Mouse (Mus musculus) myocyte (in vitro differentiated cells): ENCODE measurements around the gene Ccdc43. TPM values are rescaled to one million over a fixed set of nuclear protein-coding genes. Genes with fewer than 3 reads are reported as not detected.

ENCODE experiments used
- H3K27me3 ChIP-seq: one replicate; pipeline ENCODE4 v1.6.1; 2011; ENCODE audit not compliant: control insufficient read depth, insufficient read depth, insufficient read length
- H3K36me3 ChIP-seq: one replicate; pipeline ENCODE4 v1.6.1; 2011; ENCODE audit not compliant: control insufficient read depth, insufficient read depth
- H3K4me2 ChIP-seq: one replicate; pipeline ENCODE4 v1.6.1; 2011; ENCODE audit warnings: low read depth, control low read depth
- H3K4me3 ChIP-seq: one replicate; pipeline ENCODE4 v1.5.1; 2011; ENCODE audit warnings: mild to moderate bottlenecking, control low read depth, moderate library complexity
- H3K79me2 ChIP-seq: one replicate; pipeline ENCODE4 v1.6.1; 2011; ENCODE audit not compliant: control insufficient read depth, insufficient read depth
- H3ac ChIP-seq: one replicate; pipeline ENCODE4 v1.6.1; 2011; ENCODE audit not compliant: control insufficient read depth, insufficient read length
- CEBPB ChIP-seq: IDR thresholded peaks from 2 replicates; pipeline ENCODE4 v1.6.1; 2011; ENCODE audit warnings: mild to moderate bottlenecking, moderate library complexity; ENCODE audit not compliant: poor library complexity, insufficient read depth, severe bottlenecking
- E2F4 ChIP-seq: IDR thresholded peaks from one replicate; pipeline ENCODE4 v1.6.1; 2011; ENCODE audit warnings: mild to moderate bottlenecking, control low read depth, moderate library complexity; ENCODE audit not compliant: insufficient read depth
- MAX ChIP-seq: IDR thresholded peaks from one replicate; pipeline ENCODE4 v1.6.1; 2011; ENCODE audit warnings: low read depth, mild to moderate bottlenecking, control low read depth
- MYOD1 ChIP-seq, 3 experiments: IDR thresholded peaks; one replicate each; pipeline ENCODE4 v1.6.1; 2011; ENCODE audit warnings: control low read depth in 2 of 3, low read depth in 2 of 3, mild to moderate bottlenecking in 2 of 3, moderate library complexity in 1 of 3; ENCODE audit not compliant: insufficient read length in 2 of 3, control insufficient read depth in 1 of 3
- MYOG ChIP-seq, 3 experiments: IDR thresholded peaks; one replicate each; pipeline ENCODE4 v1.6.1; 2011; ENCODE audit warnings: control low read depth in 2 of 3, low read depth in 2 of 3, mild to moderate bottlenecking in 2 of 3; ENCODE audit not compliant: insufficient read length in 2 of 3, control insufficient read depth in 1 of 3, insufficient read depth in 1 of 3
- POLR2A ChIP-seq: IDR thresholded peaks from one replicate; pipeline ENCODE4 v1.6.1; 2011; ENCODE audit warnings: low read depth, mild to moderate bottlenecking, control low read depth, moderate library complexity; ENCODE audit not compliant: insufficient read length
- POLR2AphosphoS2 ChIP-seq: IDR thresholded peaks from one replicate; pipeline ENCODE4 v1.6.1; 2011; ENCODE audit warnings: low read depth, control low read depth; ENCODE audit not compliant: insufficient read length
- REST ChIP-seq: IDR thresholded peaks from one replicate; pipeline ENCODE4 v1.6.1; 2011; ENCODE audit warnings: mild to moderate bottlenecking, control low read depth, moderate library complexity; ENCODE audit not compliant: insufficient read depth, insufficient read length
- SRF ChIP-seq: IDR thresholded peaks from one replicate; pipeline ENCODE4 v1.6.1; 2011; ENCODE audit warnings: low read depth; ENCODE audit not compliant: control insufficient read depth, insufficient read length
- TCF12 ChIP-seq: IDR thresholded peaks from one replicate; pipeline ENCODE4 v1.6.1; 2011; ENCODE audit warnings: mild to moderate bottlenecking, control low read depth; ENCODE audit not compliant: poor library complexity, insufficient read depth, severe bottlenecking
- TCF3 ChIP-seq: IDR thresholded peaks from one replicate; pipeline ENCODE4 v1.6.1; 2011; ENCODE audit warnings: low read depth, control low read depth; ENCODE audit not compliant: insufficient read length
- USF1 ChIP-seq: IDR thresholded peaks from one replicate; pipeline ENCODE4 v1.6.1; 2011; ENCODE audit warnings: low read depth, mild to moderate bottlenecking, control low read depth, moderate library complexity
- polyA plus RNA-seq: library from polyadenylated mRNA; unstranded; fragments of >200 nt; fragmentation: generic; extraction: Trizol; gene quantifications from one replicate; pipeline ENCODE4 v1.2.1, GENCODE M21; 2012; ENCODE audit warnings: missing spikeins

Gene Ccdc43
- 26.8 TPM for polyA plus RNA-seq

DNA sequence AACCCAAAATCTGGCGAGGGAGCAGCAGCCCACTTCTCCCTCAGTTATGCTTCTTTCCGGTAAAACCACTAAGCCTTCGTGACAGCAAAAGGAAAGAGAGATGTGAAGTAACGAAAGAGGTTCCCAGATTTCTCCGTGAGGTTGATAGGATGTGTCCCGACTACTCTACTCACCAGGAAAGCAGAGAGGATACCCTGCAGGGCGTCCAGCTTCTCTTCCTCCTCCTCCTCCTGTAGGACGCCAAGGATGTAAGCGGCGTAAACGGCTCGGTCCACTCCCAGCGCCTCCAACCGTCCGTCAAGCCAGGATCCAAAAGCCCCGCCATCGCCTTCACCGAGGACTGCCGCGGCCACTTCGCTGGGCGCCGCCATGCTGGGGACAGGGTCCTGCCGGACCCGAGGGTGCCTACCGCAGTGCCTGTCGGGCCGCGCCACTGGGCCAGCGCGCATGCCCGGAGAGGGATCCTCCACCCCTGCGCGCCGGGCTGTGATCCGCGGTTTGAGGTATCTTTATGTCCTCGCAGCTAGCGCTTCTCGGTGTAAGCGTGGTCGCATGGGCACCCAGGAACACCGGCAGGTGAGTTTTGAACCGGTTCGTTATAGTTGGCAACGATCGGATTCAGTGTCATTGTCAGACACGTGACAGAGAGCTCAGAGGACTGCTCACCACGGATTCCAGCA lies at the start of gene Ccdc43:
Ccdc43 (minus strand) TSS at position 445 of the 680 bp plus-strand sequence.
- Histone ChIP-seq H3K4me3 (peak within 1 kb of the TSS; percentile 85), H3K4me2 (peak within 1 kb of the TSS; percentile 96), H3K27me3 (no peaks in the 10 kb centered on the region), H3K36me3 (no peaks in the 10 kb centered on the region), H3ac (peak within 1 kb of the TSS; percentile 73), H3K79me2 (peaks cover 14% of the 10 kb centered on the region)
- no peak for TF ChIP-seq MAX
- TF ChIP-seq USF1: peak; percentile 82
- TF ChIP-seq TCF3: no peak
- peak in 1 of 3 experiments; percentile 29 for TF ChIP-seq MYOG (IDR thresholded peaks at IDR 0.05; ENCODE audit: control insufficient read depth in 1 of 3, insufficient read depth in 1 of 3, insufficient read length in 2 of 3, low read depth in 2 of 3)
- TF ChIP-seq TCF12: no peak
- TF ChIP-seq CEBPB: no peak
- TF ChIP-seq POLR2A: peak; percentile 98
- no peak for TF ChIP-seq E2F4
- no peak for TF ChIP-seq REST
- no peak for TF ChIP-seq SRF
- peak in 1 of 3 experiments; percentile 19 for TF ChIP-seq MYOD1 (IDR thresholded peaks at IDR 0.05; ENCODE audit: control insufficient read depth in 1 of 3, insufficient read length in 2 of 3, low read depth in 2 of 3)
- TF ChIP-seq POLR2AphosphoS2: peak; percentile 86

DNA sequence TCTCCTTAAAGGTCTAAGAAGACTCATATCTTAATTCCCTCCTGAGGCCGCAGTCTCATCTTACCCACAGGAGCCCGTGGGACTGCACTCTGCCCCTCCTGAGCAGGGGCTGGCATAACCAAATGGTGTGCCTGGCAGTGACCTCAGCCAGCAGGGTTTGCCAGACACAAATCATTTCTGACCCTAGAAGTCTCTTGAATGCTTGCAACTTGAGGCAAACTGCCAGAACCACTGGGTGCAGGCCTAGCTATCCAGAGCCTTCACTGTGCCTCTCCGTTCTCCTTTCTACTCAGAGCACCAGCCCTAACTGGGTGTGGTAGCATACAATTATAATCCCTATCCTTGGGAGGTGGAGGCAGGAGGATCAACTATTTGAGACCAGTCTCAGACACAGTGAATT lies 47.2 kb upstream of the Ccdc43 start:
- Histone ChIP-seq H3K79me2 (no peaks in the 10 kb centered on the region), H3K4me2 (no peak overlapping the region), H3ac (no peak overlapping the region), H3K4me3 (no peak overlapping the region), H3K27me3 (no peaks in the 10 kb centered on the region), H3K36me3 (no peaks in the 10 kb centered on the region)
- TF ChIP-seq REST: no peak
- TF ChIP-seq CEBPB: no peak
- no peak for TF ChIP-seq MYOG (IDR thresholded peaks at IDR 0.05; ENCODE audit: control insufficient read depth in 1 of 3, insufficient read depth in 1 of 3, insufficient read length in 2 of 3, low read depth in 2 of 3)
- TF ChIP-seq SRF: no peak
- no peak for TF ChIP-seq TCF3
- no peak for TF ChIP-seq POLR2A
- TF ChIP-seq MYOD1 (IDR thresholded peaks at IDR 0.05; ENCODE audit: control insufficient read depth in 1 of 3, insufficient read length in 2 of 3, low read depth in 2 of 3): no peak
- TF ChIP-seq MAX: no peak
- TF ChIP-seq USF1: no peak
- TF ChIP-seq E2F4: no peak
- no peak for TF ChIP-seq TCF12
- TF ChIP-seq POLR2AphosphoS2: no peak

DNA sequence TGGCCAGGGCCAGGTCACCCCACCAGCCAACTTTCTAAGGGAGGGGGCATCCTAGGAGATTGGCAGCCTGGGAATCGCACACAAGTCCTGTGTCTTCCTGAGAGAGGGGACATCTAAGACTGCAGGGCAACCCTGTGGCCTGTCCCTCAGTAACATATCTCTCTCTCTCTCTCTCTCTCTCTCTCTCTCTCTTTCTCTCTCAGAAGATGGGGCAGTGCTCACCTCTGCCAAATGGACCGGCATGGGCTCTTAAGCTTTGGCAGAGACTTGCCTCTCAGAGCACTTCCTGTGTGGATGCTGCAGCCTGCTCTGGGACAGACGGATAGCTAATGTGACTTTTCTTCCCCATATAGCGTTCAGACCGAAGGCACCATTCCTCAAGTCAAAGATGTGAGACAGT lies 45.3 kb upstream of the Ccdc43 start:
- no peak overlapping the region for H3ac ChIP-seq
- H3K79me2 ChIP-seq: no peaks in the 10 kb centered on the region
- H3K36me3 ChIP-seq: no peaks in the 10 kb centered on the region
- no peak overlapping the region for H3K4me2 ChIP-seq
- H3K4me3 ChIP-seq: no peak overlapping the region
- no peaks in the 10 kb centered on the region for H3K27me3 ChIP-seq
- TF ChIP-seq USF1: no peak
- no peak for TF ChIP-seq CEBPB
- no peak for TF ChIP-seq MYOD1 (IDR thresholded peaks at IDR 0.05; ENCODE audit: control insufficient read depth in 1 of 3, insufficient read length in 2 of 3, low read depth in 2 of 3)
- no peak for TF ChIP-seq TCF3
- no peak for TF ChIP-seq E2F4
- TF ChIP-seq REST: no peak
- no peak for TF ChIP-seq POLR2AphosphoS2
- no peak for TF ChIP-seq POLR2A
- TF ChIP-seq SRF: no peak
- no peak for TF ChIP-seq TCF12
- no peak for TF ChIP-seq MYOG (IDR thresholded peaks at IDR 0.05; ENCODE audit: control insufficient read depth in 1 of 3, insufficient read depth in 1 of 3, insufficient read length in 2 of 3, low read depth in 2 of 3)
- TF ChIP-seq MAX: no peak

DNA sequence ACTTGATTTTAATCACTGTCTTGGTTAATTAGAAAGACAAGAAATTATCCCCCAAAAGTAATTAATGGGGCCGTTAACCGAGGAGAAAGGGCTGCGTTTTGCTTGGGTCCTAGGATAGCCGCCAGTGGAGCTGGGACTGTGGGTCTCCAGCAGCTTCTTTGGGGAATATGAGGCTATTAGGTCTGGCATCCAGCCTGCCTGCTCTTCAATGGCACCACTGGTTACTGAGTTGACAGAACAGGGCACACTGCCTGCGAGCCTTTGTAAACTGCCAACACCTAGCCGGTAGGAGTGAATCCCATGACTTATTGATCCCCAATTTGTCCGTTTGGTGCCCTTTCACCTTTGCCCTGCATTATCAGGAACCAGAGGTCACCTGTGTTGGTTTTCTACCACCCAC lies 44.5 kb upstream of the Ccdc43 start:
- no peaks in the 10 kb centered on the region for H3K79me2 ChIP-seq
- H3K27me3 ChIP-seq: no peaks in the 10 kb centered on the region
- no peak overlapping the region for H3ac ChIP-seq
- no peaks in the 10 kb centered on the region for H3K36me3 ChIP-seq
- no peak overlapping the region for H3K4me2 ChIP-seq
- no peak overlapping the region for H3K4me3 ChIP-seq
- no peak for TF ChIP-seq REST
- no peak for TF ChIP-seq USF1
- TF ChIP-seq MAX: no peak
- TF ChIP-seq TCF3: no peak
- TF ChIP-seq MYOD1 (IDR thresholded peaks at IDR 0.05; ENCODE audit: control insufficient read depth in 1 of 3, insufficient read length in 2 of 3, low read depth in 2 of 3): no peak
- no peak for TF ChIP-seq POLR2AphosphoS2
- no peak for TF ChIP-seq E2F4
- TF ChIP-seq MYOG (IDR thresholded peaks at IDR 0.05; ENCODE audit: control insufficient read depth in 1 of 3, insufficient read depth in 1 of 3, insufficient read length in 2 of 3, low read depth in 2 of 3): no peak
- TF ChIP-seq CEBPB: no peak
- no peak for TF ChIP-seq SRF
- TF ChIP-seq POLR2A: no peak
- no peak for TF ChIP-seq TCF12
